Mouse (Mus musculus): ENCODE results near the gene Phf5a.

Gene Phf5a

DNA sequence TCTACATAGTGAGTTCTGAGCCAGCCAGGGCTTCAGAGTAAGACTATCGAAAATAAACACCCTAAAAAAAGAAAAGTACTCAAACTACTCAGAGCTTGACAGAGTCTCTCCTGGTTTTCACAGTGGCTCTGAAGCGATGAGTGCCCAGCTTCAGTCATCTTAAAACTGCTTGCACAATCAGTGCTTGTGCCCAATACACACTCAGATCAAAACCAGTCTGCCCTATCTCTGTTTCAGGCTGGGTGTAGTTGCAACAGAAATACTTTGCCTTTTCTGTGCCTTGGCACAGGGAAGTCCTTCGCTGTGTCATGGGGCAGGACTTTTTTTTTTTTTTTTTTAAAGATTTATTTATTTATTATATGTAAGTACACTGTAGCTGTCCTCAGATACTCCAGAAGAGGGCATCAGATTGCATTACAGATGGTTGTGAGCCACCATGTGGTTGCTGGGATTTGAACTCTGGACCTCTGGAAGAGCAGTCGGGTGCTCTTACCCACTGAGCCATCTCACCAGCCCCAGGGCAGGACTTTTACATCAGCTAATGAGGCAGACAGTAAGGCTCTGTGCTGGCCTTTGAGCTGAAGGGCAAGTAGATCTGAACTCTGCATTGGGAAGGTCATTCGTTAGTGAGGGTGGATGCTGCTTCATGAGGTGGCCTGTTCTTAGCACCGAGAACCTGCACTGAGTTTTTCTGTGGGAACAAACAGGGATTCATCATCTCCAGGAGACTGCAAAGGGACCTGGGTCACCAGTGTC is 15.3 kb upstream of the Phf5a start:
- no peak for DNase-seq (ENCODE audit: low read depth in 1 of 2, low spot score in 2 of 2)

DNA sequence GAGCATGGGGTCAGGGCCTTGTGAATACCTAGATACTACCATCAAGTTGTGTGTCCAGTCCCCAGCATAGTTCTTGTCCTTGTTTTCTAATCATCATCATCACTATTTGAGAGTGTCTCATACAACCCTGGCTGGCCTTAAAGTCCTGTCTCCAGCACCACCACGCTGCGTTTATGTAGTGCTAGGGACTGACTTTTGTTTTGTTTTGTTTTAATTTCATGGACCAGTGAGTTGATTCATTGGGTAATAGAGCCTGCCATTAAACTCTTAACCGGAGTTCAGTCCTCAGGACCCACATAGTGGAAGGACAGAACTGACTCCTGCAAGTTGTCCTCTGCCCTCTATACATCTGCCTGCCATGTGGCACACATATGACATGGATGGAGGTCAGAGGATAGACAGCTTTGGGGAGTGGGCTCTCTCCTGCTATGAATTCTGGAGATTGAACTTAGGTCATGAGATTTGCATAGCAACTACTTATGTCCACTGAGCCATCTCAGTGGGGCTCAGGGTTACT is 13.8 kb upstream of the Phf5a start:
- no peak for DNase-seq (ENCODE audit: low read depth in 1 of 2, low spot score in 2 of 2)

DNA sequence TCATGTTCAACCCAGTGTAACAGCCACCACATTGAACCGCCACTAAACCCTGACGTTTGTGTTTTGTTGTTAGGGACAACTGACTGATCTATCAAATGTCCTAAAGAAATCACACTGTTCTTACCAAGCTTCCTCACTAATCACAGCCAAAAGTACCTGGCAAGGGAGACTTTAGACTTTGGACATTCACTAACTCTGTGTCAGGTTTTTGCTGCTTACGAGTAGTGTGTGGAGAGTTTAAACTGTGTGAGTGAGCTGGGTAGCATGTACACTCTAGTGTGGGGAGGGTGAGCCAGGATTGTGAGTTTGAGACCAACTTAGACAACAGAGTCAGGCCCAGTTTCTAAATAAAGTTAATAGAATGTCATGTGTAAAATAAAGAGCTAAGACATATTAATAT is 10.6 kb upstream of the Phf5a start:
- DNase-seq (ENCODE audit: low read depth in 1 of 2, low spot score in 2 of 2), result no peak

DNA sequence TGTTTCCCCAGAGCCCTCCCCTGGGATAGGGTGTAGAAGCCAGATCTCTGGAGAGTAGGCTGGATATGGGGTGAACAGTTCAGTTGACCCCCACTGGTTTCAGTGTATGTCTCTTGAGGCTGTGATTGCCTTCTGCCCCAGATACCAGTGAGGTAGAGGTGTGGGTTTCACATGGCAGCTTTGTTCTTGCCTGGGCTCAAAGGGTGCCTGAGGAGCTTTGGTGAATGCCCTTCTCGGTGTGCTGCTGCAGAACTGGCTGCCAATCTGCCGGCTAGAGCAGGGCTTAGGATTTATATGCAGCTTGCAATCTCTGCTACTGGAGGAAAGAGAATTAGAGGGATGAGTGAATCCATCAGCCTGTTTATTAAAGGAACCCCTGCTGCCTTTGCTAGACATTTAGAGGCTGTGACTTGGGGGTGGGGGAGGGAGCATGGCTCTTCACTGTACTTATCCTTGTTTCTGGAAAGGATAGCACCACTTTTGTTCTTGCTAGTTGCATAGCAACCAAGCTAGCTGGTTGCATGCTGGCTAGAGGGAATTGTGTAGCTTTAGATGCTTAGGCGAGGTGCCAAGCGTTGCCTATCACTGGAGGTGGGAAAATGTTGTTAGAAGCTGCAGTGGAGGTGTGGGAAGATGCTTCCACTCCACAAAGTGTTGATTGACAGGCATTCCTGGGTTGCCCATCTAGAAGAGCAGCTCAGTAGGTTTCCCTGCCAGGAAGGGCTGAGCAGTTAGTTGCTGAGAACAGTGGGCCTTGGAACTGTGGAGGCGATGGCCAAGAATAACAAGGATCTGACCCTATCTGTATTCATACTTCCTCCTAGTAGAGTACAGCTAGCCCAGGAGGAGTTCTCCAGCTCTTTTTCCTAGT is 8.1 kb upstream of the Phf5a start:
- DNase-seq (ENCODE audit: low read depth in 1 of 2, low spot score in 2 of 2), result no peak

DNA sequence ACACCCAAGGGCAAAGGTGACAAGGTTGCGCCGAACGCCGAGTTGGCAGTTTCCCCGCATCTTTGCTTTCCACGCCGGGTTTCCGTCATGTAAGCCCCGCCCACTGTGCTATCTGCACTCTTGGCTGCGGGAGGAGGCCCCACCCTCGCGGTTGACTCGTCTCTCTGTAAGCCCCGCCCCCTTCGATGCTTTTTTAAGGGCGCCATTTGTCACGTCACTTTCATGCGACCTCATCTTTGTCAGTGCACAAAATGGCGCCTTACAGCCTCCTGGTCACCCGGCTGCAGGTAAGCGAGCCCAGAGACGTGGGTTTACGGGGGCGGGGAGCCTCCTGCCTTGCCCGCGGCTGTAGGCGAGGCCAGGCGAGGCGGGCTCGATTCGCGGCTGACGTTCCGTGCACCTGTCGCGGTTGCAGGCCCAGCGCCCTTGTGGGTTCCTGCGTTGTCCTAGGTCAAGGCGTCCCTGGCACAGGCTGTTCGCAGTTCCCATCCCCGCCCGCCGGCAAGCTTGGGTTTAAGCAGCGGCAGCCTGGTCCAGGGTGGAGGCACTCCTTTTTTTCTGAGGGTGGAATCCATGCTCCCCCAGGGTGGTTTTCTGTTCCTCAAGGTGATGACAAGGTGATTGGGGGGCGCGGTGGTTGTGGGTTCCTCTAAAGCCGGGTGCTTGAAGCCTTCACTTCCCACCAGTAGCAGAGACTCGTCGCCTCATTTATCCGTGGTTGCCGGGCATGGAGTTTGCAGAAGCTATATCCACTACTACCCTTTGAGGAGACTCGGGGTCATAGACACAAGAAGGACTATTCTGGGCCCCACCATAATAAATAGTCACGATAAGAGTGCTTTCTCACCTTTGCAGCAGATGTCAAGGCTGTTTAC is 788 bp upstream of the Phf5a start, which contains the start of gene Aco2:
Gene Aco2, plus strand, starts transcription at position 48 of the 875 bp plus-strand sequence.
- DNase-seq (ENCODE audit: low read depth in 1 of 2, low spot score in 2 of 2), result peak; percentile 98 to 99

DNA sequence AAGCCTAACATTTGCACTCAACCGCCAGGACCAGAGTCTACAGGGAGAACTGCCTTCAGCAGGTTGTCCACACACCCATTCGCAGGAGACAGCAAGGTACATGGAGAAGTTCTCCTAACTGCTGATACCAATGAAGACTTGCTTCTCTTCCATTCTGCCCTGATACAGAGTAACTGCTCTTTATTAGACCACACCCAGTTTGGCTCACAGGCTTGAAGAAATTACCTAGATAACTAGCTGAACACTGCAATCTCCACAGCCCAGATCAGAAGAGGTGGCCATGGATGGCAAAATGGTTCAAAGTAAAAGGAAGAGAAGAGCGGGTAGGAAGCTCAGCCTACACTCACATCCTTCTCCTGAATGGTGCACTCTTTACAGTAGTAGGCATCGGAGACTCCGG is 1.7 kb downstream of the Phf5a start:
- no peak for DNase-seq (ENCODE audit: low read depth in 1 of 2, low spot score in 2 of 2)

DNA sequence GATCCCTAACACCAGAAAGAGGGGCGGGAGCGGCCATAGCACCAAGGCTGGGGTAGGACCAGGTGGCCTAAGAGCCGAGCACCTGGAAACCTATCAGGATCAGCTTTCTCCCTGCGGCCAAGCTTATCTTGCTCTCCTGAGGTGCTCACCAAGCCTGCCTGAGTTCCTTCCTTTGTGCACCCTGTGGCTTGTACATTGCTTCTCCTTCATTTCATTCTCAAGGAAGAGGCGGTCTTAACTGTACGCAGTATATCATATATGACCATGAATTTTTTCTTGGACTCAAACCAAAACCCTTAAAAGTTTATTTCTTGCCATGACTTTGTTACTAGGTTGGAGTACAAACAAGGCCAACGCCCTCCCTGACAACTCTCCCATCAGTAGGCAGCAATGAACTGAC is 7.5 kb downstream of the Phf5a start:
- DNase-seq (ENCODE audit: low read depth in 1 of 2, low spot score in 2 of 2), result no peak

DNA sequence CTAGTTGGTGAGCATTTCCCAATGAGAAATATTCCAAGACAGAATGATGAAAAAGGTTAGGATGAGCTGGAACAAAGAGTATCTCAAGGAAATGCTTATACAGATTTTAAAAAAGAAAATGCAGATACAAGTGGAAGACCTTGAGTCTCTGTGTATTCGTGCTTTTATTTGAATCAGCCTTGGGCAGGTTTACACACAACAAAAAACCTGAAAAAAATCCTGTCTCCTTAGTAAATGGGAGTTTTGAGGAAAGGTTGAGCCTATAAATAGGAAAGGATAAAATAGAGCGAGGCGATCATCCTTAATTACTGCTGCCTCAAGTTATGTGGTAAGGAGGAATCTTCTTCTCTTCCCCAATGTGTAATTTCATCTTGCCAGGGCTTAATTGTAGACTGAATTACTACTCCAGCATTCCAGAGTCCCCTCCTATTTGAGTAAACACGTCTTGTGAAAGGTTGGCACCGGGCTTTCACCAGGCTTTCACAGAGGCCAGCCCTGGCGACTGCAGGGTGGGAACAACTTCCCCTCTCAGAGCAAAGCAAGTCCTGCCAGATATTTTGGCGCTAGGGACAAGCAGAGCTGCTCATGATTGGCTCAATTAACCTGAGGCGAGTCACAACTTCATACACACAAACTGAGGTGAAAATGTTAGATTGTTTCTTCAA is 11.1 kb downstream of the Phf5a start:
- DNase-seq (ENCODE audit: low read depth in 1 of 2, low spot score in 2 of 2), result no peak

DNA sequence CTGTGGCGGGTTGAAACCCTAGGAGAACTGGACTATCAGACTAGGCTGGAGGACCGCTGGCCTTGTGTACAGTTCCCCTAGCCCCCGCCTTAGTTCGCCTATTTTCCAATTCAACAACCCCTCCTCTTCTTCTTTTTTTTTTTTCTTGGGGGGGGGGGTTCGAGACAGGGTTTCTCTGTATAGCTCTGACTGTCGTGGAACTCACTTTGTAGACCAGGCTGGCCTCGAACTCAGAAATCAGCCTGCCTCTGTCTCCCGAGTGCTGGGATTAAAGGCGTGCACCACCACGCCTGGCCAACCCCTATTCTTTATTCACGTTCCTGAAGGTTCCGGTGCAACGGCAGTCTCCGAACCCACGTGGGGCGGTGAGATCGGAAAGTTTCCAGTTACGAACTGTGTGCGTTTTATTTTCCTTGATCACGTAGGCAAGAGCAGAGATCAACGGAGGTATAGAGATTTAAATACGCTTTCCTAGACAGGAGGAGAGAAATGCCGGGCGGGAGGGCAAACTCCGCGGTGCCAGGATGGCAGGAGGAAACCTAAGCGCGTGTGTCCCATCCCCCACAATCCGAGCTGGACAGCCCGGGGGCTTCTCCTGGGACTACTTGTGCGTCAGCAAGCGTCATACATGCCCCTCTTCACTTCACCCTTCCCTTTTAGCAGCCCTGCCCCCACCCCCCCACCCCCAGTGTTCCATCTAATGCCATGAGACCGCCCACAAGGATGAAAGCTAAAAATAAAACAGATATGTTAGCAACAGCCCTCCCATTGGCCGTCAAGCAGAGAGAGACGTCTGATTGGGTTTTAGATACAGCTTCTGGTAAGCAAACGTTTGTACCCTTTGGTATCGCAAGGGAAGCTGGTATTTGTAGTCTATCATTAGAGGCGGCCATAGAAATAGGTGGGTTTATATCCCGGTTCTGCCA is 12.1 kb downstream of the Phf5a start:
- peak; percentile 54 to 71 for DNase-seq (ENCODE audit: low read depth in 1 of 2, low spot score in 2 of 2)

DNA sequence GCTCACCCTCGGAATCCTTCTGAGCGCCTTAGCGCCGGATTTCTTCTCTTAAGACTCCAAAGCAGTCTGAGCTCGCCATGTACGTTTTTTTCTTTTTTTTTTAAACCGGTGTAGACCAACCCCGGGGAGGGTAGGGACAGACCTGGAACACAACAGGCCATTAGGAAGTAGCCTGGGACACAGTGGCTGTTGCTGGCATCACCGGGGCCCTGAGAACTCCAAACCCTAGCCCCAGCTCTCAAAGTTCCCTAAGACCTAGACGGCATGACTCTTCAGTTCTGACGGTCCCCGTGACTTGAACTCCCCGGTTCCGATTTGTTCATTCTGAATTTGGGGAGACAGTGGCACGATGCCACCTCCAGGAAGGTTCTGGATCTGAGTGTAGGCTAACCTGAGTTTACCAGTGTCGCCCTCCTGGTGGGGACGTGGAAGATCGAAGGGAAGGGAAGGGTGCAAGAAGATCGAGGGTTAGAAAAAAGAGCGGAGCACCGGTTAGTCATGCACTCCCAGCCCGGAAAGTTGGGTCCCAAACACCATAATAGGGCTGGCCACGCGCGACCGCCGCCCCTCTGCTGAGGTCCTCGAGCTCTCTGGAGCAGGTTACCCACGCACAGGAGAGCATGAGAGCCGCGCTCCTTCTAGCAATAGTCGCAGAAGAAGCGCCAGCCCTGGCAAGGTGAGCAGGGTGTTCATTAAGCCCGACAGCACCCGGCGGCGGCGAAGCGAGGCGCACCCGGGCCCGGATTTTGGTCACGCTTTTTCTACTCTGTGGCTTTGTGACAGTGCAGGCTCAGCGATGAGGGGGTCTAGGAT is 13.0 kb downstream of the Phf5a start, which contains the start of gene Tob2:
Gene Tob2, minus strand, starts transcription at position 280 of the 813 bp plus-strand sequence.
- DNase-seq (ENCODE audit: low read depth in 1 of 2, low spot score in 2 of 2), result peak in 1 of 2 experiments; percentile 33

DNA sequence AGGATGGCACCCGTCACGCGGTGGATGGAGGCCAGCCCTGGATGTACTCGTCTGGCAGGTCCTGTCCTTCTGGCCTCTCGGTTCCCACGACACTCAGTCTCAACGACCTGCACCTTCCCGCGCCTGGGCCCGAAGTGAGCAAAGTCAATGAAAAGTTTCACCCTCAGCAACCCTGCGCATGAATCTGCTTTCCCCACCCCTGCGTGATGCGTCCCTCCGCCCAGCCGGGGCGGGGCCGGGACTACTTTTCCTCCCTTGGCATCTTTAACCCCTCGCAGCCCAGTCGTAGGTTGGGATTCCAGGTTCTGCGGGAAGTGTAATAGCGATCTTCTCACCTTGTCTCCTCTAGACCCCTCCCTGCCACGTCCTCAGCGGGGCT is 13.6 kb downstream of the Phf5a start:
- DNase-seq (ENCODE audit: low read depth in 1 of 2, low spot score in 2 of 2), result peak; percentile 70 to 77

DNA sequence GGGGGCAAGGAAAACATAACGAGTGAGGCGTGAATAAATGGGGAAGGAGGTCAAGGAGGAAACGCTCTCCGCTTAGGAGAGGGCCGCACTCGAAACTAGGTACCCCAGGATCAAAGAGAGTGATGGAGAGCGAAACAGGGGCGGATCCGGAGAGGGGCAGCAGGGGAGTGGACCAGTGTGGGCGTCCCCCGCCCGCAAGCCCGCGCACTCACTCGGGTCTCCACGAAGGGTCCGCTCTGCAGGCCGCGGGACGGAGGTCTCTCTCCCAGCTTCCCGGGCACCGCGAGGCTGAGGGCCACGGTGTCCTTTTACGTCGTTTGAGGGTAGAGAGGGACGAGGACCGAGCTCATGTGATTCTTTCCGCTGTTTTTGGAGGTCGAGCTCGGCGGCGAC is 14.0 kb downstream of the Phf5a start:
- DNase-seq (ENCODE audit: low read depth in 1 of 2, low spot score in 2 of 2), result no peak

DNA sequence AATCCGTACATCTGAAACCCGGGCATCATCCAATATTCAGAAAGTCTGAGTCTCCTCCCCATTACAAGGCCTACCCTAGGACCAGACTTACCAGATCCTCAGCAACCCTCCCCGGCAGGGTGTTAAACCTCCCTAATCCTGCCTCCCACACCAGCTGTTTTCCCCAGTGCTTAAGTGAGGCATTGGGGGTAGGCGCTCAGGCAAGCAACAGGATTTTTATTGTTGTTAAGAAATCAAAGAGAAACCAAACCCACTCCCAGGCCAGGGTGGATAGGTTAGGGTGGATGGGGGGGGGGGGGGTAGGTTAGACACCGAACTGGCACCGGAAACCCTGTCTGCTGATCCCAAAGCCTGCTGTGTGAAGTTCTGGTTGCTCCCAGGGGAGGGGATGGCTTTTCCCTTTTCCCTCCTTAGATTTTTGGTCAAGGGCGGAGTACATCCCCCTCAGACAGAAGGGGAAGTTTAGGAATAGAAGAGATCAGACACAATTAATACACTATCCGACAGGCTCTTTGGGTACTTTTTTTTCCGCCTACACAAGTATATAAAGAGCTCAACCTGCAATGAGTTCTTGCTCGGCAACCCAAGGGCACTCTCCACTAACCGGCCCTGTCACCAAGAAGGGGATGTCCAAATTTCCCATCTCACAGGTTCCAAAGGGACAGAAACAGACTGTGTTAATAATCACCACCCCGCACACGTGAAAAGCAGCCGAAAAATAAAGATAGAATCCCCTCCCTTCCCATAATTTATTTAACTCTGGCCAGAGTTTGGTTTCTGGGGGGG is 14.6 kb downstream of the Phf5a start:
- DNase-seq (ENCODE audit: low read depth in 1 of 2, low spot score in 2 of 2), result no peak

DNA sequence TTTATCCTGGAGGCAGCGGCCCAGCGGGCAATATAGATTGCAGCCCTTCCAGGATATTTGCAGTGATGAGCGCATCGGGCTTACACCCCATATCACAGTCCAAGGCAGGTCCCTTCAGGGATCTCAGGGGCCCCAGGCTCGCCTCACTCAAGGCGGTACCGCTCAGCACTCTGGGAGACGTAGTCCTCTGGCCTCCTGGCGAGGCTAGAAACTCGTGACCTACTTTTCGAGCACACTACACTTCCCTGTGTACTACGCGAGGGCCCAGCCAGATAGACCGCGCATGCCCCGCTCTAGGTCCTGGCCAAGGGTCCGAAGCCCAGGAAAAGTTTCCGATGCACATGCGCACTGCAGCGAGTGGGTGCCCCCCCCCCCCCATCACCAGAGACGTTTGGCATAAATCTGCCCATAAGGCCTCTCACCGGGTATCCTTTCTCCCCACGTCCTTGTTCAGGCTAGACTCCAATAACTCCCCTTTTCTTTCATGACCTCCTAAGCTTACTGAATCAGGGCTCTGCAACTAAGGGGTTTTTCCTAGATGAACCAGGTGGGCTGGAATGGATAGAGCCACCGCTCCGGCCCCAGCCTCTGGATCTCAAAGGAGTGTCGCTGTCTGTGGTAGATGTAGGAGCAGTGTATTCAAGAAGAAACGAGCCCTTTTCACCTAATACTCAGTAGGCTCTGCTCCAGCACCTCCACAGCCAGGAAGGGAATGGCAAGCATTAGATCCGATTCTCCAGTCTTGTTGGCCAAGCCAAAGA is 15.5 kb downstream of the Phf5a start:
- peak in 1 of 2 experiments; percentile 60 for DNase-seq (ENCODE audit: low read depth in 1 of 2, low spot score in 2 of 2)

DNA sequence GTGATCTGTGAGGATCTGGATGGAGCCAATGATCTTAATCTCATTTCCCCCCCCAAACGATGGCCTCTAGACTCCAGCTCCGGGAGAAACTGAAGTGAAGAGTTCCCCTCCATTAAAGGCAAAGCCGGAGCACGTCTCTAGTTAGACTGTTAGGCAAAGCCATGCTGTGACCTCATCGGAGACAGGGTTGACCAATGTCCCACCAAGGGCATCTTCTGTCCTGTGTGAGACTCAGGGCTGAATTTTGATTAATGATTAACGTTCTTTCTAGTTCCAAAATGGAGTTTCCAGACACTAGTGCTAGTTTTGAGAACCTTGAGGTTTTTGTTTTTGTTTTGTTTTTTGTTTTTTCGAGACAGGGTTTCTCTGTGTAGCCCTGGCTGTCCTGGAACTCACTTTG is 18.6 kb downstream of the Phf5a start:
- DNase-seq (ENCODE audit: low read depth in 1 of 2, low spot score in 2 of 2), result no peak

DNA sequence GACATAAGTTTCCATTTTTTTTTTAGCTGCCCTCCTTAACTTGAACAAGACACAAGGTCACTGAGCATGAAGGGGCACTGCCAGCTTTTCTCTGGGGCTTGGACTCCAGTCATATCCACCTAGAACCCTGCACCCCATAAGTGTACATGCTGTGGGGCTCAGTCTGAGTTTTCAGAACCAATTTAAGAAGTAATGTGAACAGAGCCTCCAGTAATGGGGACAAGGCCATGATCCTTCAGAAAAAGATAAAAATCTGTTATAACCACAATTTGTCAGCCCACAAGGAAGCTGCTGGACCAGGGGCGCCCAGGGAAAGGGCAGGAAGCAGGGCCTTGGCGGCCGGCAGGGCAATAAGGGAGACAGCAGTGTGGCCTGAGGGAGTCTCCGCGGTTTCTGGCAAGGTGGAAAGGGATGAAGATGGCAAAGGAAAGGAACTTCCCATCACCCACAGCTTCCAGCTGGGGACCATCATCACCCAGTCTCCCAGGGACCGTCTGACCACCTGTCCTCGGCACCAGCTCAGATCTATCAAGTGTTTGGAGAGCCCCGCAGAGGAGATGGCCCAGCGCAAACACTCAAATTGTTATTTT is 19.2 kb downstream of the Phf5a start:
- DNase-seq (ENCODE audit: low read depth in 1 of 2, low spot score in 2 of 2), result no peak

DNA sequence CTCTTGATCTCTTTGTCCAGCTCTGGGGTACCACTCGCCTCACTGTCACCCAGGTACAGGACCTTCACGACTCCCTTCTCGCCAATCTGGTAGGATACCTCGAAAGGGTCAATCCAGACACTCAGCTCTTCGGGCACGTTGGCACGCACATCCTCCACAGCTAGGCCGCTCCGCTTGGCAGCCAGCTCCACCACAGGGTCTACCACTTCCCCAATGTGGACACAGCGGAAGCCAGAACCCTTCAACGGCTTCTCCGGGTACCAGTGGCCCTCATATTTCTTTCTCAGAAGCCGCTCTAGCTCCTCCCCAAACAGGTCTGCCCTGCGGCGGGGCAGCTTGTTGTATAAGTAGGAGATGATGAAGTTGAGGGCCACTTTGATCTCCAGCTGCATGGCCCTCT is 20.3 kb downstream of the Phf5a start:
- DNase-seq (ENCODE audit: low read depth in 1 of 2, low spot score in 2 of 2), result no peak
